Mouse (Mus musculus) spleen, adult 18-20 months (tissue): ENCODE data around the gene Rxfp1.

Source experiments
- DNase-seq, 2 experiments: peaks; one replicate each; pipeline ENCODE4 v3.0.0; 2022; ENCODE audit warnings: mixed read lengths in 2 of 2

The Rxfp1 gene

DNA sequence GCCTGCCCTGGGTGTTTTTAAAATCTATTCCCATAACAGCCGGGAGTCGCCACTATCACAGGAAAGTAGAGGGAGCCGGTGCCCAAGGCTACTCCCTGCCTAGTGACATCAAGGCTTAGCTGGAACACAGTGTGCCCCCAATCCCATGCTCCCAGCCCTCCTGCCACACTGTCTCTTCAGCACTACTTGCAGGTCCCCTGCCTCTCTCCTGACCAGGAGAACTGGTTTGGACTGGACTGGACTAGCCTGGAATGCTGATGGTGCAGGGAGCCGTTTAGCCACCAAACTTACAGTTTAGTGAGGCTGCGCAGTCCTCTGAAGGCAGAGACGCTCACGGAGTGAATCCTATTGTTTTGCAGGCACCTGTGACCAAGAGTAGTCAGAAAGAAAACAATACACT is 67.1 kb downstream of the Rxfp1 start:
- DNase-seq, result no peak

DNA sequence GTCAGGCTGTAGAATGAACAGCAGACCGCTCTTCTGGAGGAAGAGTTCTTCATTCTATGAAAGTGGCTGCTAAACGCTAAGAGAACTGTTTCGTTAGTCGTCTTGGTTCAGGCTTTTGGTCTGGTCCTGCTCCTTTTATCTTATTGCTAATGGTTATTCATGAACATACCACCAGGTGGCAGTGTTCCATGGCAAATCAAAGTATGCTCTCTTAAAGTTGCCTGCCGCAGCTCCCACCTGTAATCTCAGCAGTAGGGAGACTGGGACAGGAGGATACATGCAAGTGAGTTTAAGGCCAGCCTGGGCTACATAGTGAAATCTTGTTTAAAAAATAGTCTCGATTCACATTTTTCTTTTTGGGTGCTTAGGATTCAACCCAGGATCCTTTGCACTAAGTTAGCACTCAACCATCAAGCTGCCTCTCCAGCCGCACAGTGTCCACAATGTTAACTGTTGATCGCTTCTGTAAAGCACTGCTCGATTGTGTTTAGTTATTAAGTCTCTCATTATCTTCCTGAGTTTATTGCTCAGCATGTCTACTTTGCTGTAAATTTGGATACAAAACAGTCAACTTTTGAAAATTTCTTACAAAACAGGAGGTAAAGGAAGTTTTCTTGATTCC is 72.8 kb downstream of the Rxfp1 start:
- peak in 1 of 2 experiments; percentile 26 for DNase-seq

- DNase-seq, result no peak
Observed at GRCm38 (mm10) chr3:79656682-79657081, 81.0 kb downstream of the Rxfp1 start.

- no peak for DNase-seq
Observed at GRCm38 (mm10) chr3:79652129-79652528, 85.6 kb downstream of the Rxfp1 start.

GRCm38 (mm10) chr3:79629416-79629730 is 108.3 kb downstream of the Rxfp1 start, which contains the start of gene Etfdh:
Etfdh (minus strand) TSS chr3:79629500.
- DNase-seq, result no peak

- peak; percentile 90 to 91 for DNase-seq
Observed at GRCm38 (mm10) chr3:79628561-79629415, 108.9 kb downstream of the Rxfp1 start, which contains the start of gene 4930579G24Rik. 4930579G24Rik (plus strand) TSS chr3:79629079.

DNA sequence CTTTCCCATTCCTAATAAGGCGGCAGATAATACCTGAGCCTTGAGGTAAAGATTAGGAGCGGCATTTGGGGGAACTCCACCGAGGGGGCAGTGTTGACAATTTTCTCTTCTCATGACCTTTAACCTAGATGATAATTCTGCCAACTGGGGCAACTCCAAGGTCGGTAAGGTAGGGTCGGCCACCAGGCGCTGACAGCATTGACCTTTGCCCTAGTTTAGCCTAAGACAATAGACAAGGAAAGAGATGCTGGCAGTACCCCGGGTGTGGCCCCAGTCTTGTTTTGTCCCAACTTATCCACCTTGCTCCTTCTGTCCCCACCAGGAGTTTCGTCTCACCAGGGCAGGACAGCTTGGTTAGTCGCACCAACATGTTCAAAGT is 109.5 kb downstream of the Rxfp1 start:
- no peak for DNase-seq

DNA sequence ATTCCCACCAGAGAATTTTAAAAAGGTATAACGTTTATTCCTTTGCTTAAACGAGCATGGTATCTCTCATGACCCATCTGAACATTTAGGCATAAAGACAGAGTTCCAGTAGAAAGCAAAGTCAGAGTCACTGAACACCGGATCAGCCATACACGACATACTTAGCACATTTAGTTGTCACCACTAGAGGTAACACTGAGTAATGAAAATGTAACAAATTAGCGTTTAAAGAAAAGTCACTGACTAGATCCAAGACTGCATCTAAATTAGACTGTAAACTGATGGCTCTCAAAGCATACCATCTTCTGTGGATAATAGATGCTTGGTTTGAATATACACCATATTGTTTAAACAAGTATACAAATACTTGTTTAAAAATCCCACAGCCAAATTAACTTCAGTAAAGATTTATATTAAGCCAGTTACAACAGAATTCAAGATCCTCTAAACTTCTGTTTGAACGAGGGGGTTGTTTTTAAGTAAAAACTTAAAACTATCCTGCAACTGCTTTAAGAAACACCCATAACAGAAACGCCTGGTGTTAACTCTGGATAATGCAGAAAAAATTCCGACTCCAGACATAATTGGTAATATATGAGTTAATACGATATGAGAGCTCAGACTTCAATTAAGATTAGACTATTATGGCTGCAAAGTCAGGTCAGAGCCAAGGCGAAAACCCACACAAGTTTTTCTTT is 110.0 kb downstream of the Rxfp1 start:
- DNase-seq, result no peak

DNA sequence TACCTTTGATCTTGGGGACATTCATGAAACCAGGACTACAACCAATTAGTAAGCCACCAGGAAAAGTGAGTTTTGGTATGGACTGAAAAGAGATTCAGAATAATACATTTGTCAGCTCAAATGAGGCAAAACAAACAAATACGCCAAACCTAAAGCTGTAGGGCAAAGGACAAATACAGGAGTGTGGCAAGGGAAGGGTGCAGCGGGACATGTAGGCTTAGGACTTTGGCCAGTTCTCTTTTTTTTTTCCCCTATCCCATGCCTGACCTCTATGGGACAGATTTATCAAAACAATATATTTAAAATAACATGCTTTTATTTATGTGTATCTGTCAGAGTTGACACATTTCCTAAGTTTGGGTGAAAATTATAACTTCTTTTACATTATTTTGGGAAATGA is 127.8 kb downstream of the Rxfp1 start:
- no peak for DNase-seq

- no peak for DNase-seq
Observed at GRCm38 (mm10) chr3:79595468-79595867, 142.2 kb downstream of the Rxfp1 start.

DNA sequence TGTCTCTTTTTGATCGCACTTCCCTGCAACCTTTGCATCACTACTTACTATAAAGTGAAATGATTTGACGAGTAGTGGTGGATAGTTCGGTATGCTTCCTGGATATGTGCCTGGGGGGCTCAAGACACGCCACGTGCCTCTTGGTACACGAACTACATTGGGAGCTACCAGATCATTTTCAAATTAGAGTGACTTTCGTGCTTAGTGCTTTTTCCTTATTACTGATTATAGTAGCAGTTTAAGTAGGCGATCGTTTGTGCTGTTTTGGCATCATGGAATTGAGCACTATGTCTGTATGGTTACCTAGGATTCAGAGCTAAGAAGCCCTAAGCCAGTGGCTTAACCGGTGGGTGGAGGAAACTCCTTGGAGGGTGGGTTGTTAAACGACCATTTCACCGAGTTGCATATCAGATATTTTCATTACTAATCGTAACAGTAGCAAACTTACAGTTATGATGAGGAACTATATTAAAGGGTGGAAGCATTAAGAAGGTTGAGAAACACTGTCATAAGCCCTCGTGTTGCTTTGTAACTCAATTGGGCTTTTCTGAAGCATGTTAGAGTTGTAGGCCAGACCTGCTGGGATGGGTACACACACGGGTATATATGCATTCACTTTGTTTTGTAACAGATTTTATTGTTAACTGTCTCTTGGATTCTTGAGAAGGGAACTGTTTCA is 145.7 kb downstream of the Rxfp1 start:
- no peak for DNase-seq
